Mouse (Mus musculus) MEL (cell line): ENCODE measurements at regions not wholly inside any gene's neighbourhood (a gene's known extent, or its start where the extent isn't known, plus 50 kb on each side); places are given as distances from the start of the nearest gene placed in this dataset.
A peak's percentile ranks its signal among the peaks of the same experiment; 100 is the strongest.

Experiments
- DNase-seq: peaks from one replicate; pipeline ENCODE4 v3.0.0; 2011; ENCODE audit warnings: low read depth, low spot score
- H3K27ac ChIP-seq: 2 replicates; pipeline ENCODE4 v1.5.1; 2012; ENCODE audit warnings: low read depth, mild to moderate bottlenecking, control low read depth, low read length, moderate library complexity; ENCODE audit not compliant: control insufficient read depth
- H3K27me3 ChIP-seq, 2 experiments: fragments of 150-350 bp in 1 of 2; sonication (generic) in 1 of 2; 2 replicates each; pipeline ENCODE4 v1.6.1; 2012; ENCODE audit warnings: low read length in 2 of 2, mild to moderate bottlenecking in 2 of 2, improper control_type of control experiment in 1 of 2, moderate library complexity in 1 of 2; ENCODE audit not compliant: insufficient read depth in 2 of 2, control insufficient read depth in 1 of 2
- H3K36me3 ChIP-seq, 2 experiments: 2 replicates each; pipeline ENCODE4 v1.6.1; 2012 to 2014; ENCODE audit warnings: low read length in 2 of 2, improper control_type of control experiment in 1 of 2, inconsistent platforms in 1 of 2, mild to moderate bottlenecking in 1 of 2; ENCODE audit not compliant: insufficient read depth in 2 of 2, control insufficient read depth in 1 of 2
- H3K4me1 ChIP-seq, 2 experiments: fragments of 150-350 bp in 1 of 2; sonication (generic) in 1 of 2; 2 replicates each; pipeline ENCODE4 v1.6.1; 2012; ENCODE audit warnings: low read length in 2 of 2, improper control_type of control experiment in 1 of 2, mild to moderate bottlenecking in 1 of 2; ENCODE audit not compliant: insufficient read depth in 2 of 2, control insufficient read depth in 1 of 2
- H3K4me3 ChIP-seq, 2 experiments: fragments of 150-350 bp in 1 of 2; sonication (generic) in 1 of 2; 2 replicates each; pipeline ENCODE4 v1.5.1; 2012; ENCODE audit warnings: low read depth in 2 of 2, low read length in 2 of 2, mild to moderate bottlenecking in 2 of 2, moderate library complexity in 2 of 2, control low read depth in 1 of 2, improper control_type of control experiment in 1 of 2; ENCODE audit not compliant: control insufficient read depth in 1 of 2, insufficient read depth in 1 of 2
- H3K79me2 ChIP-seq: 2 replicates; pipeline ENCODE4 v1.6.1; 2012; ENCODE audit warnings: mild to moderate bottlenecking, low read length, moderate library complexity; ENCODE audit not compliant: control insufficient read depth, poor library complexity, insufficient read depth
- H3K9ac ChIP-seq: 2 replicates; pipeline ENCODE4 v1.6.1; 2012; ENCODE audit warnings: low read depth, mild to moderate bottlenecking, control low read depth, low read length, moderate library complexity; ENCODE audit not compliant: control insufficient read depth, poor library complexity, severe bottlenecking
- H3K9me3 ChIP-seq: fragments of 150-350 bp; sonication (generic); replicated peaks from 2 replicates; pipeline ENCODE4 v1.6.1; 2012; ENCODE audit warnings: mild to moderate bottlenecking, low read length, improper control_type of control experiment, moderate library complexity; ENCODE audit not compliant: insufficient read depth
- CHD1 ChIP-seq: IDR thresholded peaks from 2 replicates; pipeline ENCODE4 v1.6.1; 2012; ENCODE audit warnings: low read depth, mild to moderate bottlenecking, inconsistent platforms, low read length, improper control_type of control experiment
- CHD2 ChIP-seq: IDR thresholded peaks from 2 replicates; pipeline ENCODE4 v1.6.1; 2011; ENCODE audit warnings: low read length, improper control_type of control experiment
- CTCF ChIP-seq, 3 experiments: IDR thresholded peaks in 2 of 3; conservative IDR thresholded peaks in 1 of 3; 2 replicates each; pipeline ENCODE4 v1.5.1; 2011 to 2012; ENCODE audit warnings: low read length in 3 of 3, low read depth in 2 of 3, mild to moderate bottlenecking in 2 of 3, improper control_type of control experiment in 1 of 3, inconsistent platforms in 1 of 3, mixed read lengths in 1 of 3, moderate library complexity in 1 of 3; ENCODE audit not compliant: control insufficient read depth in 1 of 3, insufficient read depth in 1 of 3, poor library complexity in 1 of 3, severe bottlenecking in 1 of 3
- E2F4 ChIP-seq: IDR thresholded peaks from 2 replicates; pipeline ENCODE4 v1.6.1; 2011; ENCODE audit warnings: low read depth, low read length, improper control_type of control experiment, borderline replicate concordance
- ELF1 ChIP-seq: IDR thresholded peaks from 2 replicates; pipeline ENCODE4 v1.6.1; 2014; ENCODE audit warnings: low read depth, mild to moderate bottlenecking, inconsistent platforms, low read length, improper control_type of control experiment, moderate library complexity
- EP300 ChIP-seq, 2 experiments: IDR thresholded peaks; 2 replicates each; pipeline ENCODE4 v1.6.1; 2011; ENCODE audit warnings: improper control_type of control experiment in 2 of 2, low read length in 2 of 2, low read depth in 1 of 2, mild to moderate bottlenecking in 1 of 2
- GABPA ChIP-seq: IDR thresholded peaks from 2 replicates; pipeline ENCODE4 v1.6.1; 2012; ENCODE audit warnings: low read depth, mild to moderate bottlenecking, inconsistent platforms, low read length, improper control_type of control experiment, moderate library complexity
- MAFK ChIP-seq: IDR thresholded peaks from 2 replicates; pipeline ENCODE4 v1.6.1; 2011; ENCODE audit warnings: low read depth, mild to moderate bottlenecking, low read length, improper control_type of control experiment, borderline replicate concordance
- MAZ ChIP-seq: IDR thresholded peaks from 2 replicates; pipeline ENCODE4 v1.6.1; 2012; ENCODE audit warnings: low read depth, mild to moderate bottlenecking, inconsistent platforms, low read length, improper control_type of control experiment
- MYB ChIP-seq: IDR thresholded peaks from 2 replicates; pipeline ENCODE4 v1.6.1; 2011; ENCODE audit warnings: mild to moderate bottlenecking, low read depth, low read length, improper control_type of control experiment
- MYC ChIP-seq: IDR thresholded peaks from 2 replicates; pipeline ENCODE4 v1.6.1; 2011; ENCODE audit warnings: low read depth, mild to moderate bottlenecking, low read length, improper control_type of control experiment, moderate library complexity
- POLR2A ChIP-seq, 2 experiments: IDR thresholded peaks; 2 replicates each; pipeline ENCODE4 v1.6.1; 2011 to 2012; ENCODE audit warnings: low read length in 2 of 2, mild to moderate bottlenecking in 2 of 2, control low read depth in 1 of 2, improper control_type of control experiment in 1 of 2, low read depth in 1 of 2, moderate library complexity in 1 of 2; ENCODE audit not compliant: control insufficient read depth in 1 of 2, insufficient read depth in 1 of 2, poor library complexity in 1 of 2
- POLR2AphosphoS2 ChIP-seq: IDR thresholded peaks from 2 replicates; pipeline ENCODE4 v1.6.1; 2011; ENCODE audit warnings: low read length, improper control_type of control experiment
- RAD21 ChIP-seq: IDR thresholded peaks from 2 replicates; pipeline ENCODE4 v1.6.1; 2011; ENCODE audit warnings: mild to moderate bottlenecking, low read depth, low read length, improper control_type of control experiment
- SIN3A ChIP-seq: IDR thresholded peaks from 2 replicates; pipeline ENCODE4 v1.6.1; 2012; ENCODE audit warnings: low read length, improper control_type of control experiment, inconsistent platforms
- SMC3 ChIP-seq: IDR thresholded peaks from 2 replicates; pipeline ENCODE4 v1.6.1; 2011; ENCODE audit warnings: low read depth, low read length, improper control_type of control experiment
- TAL1 ChIP-seq: IDR thresholded peaks from 2 replicates; pipeline ENCODE4 v1.6.1; 2012; ENCODE audit warnings: mild to moderate bottlenecking, inconsistent platforms, low read length, moderate library complexity, mixed read lengths
- TBP ChIP-seq: IDR thresholded peaks from 2 replicates; pipeline ENCODE4 v1.8.0; 2011; ENCODE audit warnings: low read depth, low read length, improper control_type of control experiment
- UBTF ChIP-seq: IDR thresholded peaks from 2 replicates; pipeline ENCODE4 v1.6.1; 2012; ENCODE audit warnings: low read depth, mild to moderate bottlenecking, inconsistent platforms, low read length, improper control_type of control experiment, moderate library complexity, borderline replicate concordance; ENCODE audit not compliant: insufficient read depth
- USF2 ChIP-seq, 2 experiments: IDR thresholded peaks; 2 replicates each; pipeline ENCODE4 v1.6.1; 2011 to 2012; ENCODE audit warnings: improper control_type of control experiment in 2 of 2, low read length in 2 of 2, borderline replicate concordance in 1 of 2, inconsistent platforms in 1 of 2, low read depth in 1 of 2, mild to moderate bottlenecking in 1 of 2; ENCODE audit not compliant: insufficient read depth in 1 of 2
- ZC3H11A ChIP-seq: IDR thresholded peaks from 2 replicates; pipeline ENCODE4 v1.6.1; 2012; ENCODE audit warnings: low read depth, mild to moderate bottlenecking, inconsistent platforms, low read length, improper control_type of control experiment
- ZKSCAN1 ChIP-seq: IDR thresholded peaks from 2 replicates; pipeline ENCODE4 v1.6.1; 2012; ENCODE audit warnings: low read depth, mild to moderate bottlenecking, inconsistent platforms, low read length, improper control_type of control experiment, moderate library complexity
- ZNF384 ChIP-seq: IDR thresholded peaks from 2 replicates; pipeline ENCODE4 v1.6.1; 2012; ENCODE audit warnings: low read depth, mild to moderate bottlenecking, inconsistent platforms, low read length, improper control_type of control experiment

DNA sequence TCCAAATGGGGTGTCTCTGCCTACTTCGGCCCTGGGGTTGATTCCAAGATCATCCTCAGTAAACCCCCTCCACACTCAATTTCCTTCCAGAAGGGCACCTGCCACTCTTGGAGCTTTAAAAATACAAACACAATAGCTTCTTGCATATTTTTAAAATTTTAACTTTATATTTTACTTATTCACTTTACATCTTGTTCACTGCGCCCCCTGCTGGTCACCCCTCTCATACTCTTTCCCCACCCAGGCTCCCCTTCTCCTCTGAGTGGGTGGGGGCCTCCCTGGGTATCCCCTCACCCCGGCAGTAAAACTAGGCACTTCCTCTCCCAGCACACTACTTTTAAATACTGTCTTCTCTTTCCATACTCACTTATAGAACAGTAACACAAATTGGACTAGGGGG, 79.4 kb upstream of the Ubr2 start:
- peak; percentile 26 for DNase-seq
- no peaks in the 10 kb centered on the region for H3K36me3 ChIP-seq
- no peak overlapping the region for H3K4me3 ChIP-seq
- H3K27me3 ChIP-seq: no peaks in the 10 kb centered on the region; a peak in 1 of 4 replicates
- no peaks in the 10 kb centered on the region for H3K9me3 ChIP-seq
- H3K27ac ChIP-seq: no peak overlapping the region
- H3K9ac ChIP-seq: no peak overlapping the region
- H3K79me2 ChIP-seq: no peaks in the 10 kb centered on the region
- TF ChIP-seq ZKSCAN1 (no peak), ZC3H11A (no peak), UBTF (no peak), TAL1 (no peak), ZNF384 (no peak), SMC3 (peak; percentile 20; the same call in 1 of the 2 replicates), MYC (no peak), USF2 (IDR thresholded peaks at IDR 0.05; ENCODE audit: borderline replicate concordance in 1 of 2, insufficient read depth in 1 of 2, low read depth in 1 of 2, low read length in 2 of 2) (no peak), RAD21 (peak; percentile 2; the same call in 1 of the 2 replicates), E2F4 (no peak), POLR2A (IDR thresholded peaks at IDR 0.05; ENCODE audit: control insufficient read depth in 1 of 2, insufficient read depth in 1 of 2, low read depth in 1 of 2, low read length in 2 of 2, poor library complexity in 1 of 2) (no peak), CTCF (IDR thresholded peaks at IDR 0.05 in 2 of 3, conservative IDR thresholded peaks at IDR 0.05 in 1 of 3; ENCODE audit: control insufficient read depth in 1 of 3, insufficient read depth in 1 of 3, low read depth in 2 of 3, low read length in 3 of 3, poor library complexity in 1 of 3, severe bottlenecking in 1 of 3) (peak; percentile 10 to 50 (median 40); a peak in 5 of 6 replicates)
- TF ChIP-seq, all 39 proteins: peak for 3
- no peaks in the 10 kb centered on the region for H3K4me1 ChIP-seq

GRCm38 (mm10) chr17:47069206-47069605, 58.9 kb upstream of the Ubr2 start:
- Histone ChIP-seq H3K9me3 (no peaks in the 10 kb centered on the region), H3K9ac (no peak overlapping the region), H3K4me1 (no peaks in the 10 kb centered on the region), H3K4me3 (no peak overlapping the region), H3K27ac (no peak overlapping the region), H3K27me3 (peaks cover 0 to 3% of the 10 kb centered on the region in 2 experiments; a peak in 2 of 4 replicates), H3K36me3 (no peaks in the 10 kb centered on the region)
- no peak for TF ChIP-seq SMC3
- TF ChIP-seq CTCF (IDR thresholded peaks at IDR 0.05 in 2 of 3, conservative IDR thresholded peaks at IDR 0.05 in 1 of 3; ENCODE audit: control insufficient read depth in 1 of 3, insufficient read depth in 1 of 3, low read depth in 2 of 3, low read length in 3 of 3, poor library complexity in 1 of 3, severe bottlenecking in 1 of 3): no peak
- no peak for TF ChIP-seq CHD1
- no peak for TF ChIP-seq ELF1
- no peak for TF ChIP-seq MYB
- TF ChIP-seq SIN3A: no peak
- TF ChIP-seq EP300 (IDR thresholded peaks at IDR 0.05; ENCODE audit: low read depth in 1 of 2, low read length in 2 of 2): no peak
- TF ChIP-seq E2F4: no peak
- no peak for TF ChIP-seq CHD2
- TF ChIP-seq MAFK: no peak
- TF ChIP-seq POLR2AphosphoS2: no peak
- no peak for TF ChIP-seq MAZ
- TF ChIP-seq TBP: no peak
- TF ChIP-seq GABPA: no peak
- TF ChIP-seq, all 39 proteins: peak for 0
- no peak for DNase-seq
- H3K79me2 ChIP-seq: no peaks in the 10 kb centered on the region
